In the genomic region with DNA sequence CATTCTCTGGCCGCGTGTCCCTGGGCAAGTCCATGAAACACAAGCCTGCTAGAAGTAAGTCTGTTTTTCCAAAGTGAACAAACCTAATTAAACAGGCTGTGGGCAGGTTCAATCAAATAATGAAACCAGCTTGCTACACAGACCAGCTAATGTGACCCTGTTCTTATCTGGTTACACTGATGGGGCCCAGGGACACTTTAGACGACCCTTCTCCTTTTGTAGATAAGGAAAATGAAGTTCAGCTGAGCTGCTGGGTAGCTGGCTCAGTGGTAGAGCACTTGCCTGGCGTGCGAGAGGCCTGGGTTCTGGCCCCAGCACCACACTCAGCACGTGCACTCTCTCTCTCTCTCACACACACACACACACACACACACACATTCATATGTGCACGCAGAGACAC, we compare ENCODE assay signal across 38 mouse cellular contexts. TPM values are rescaled to one million over a fixed set of nuclear protein-coding genes. Genes with fewer than 3 reads are reported as not detected.
"Had no signal": no experiment of that assay in that cellular context is flagged by ENCODE, and none has a peak within 500 bp of the region (broad histone marks: within the 10 kb centered on the region; RNA-seq: fewer than 3 reads in every experiment).

No protein-coding gene starts in this region.

- H3K4me2 ChIP-seq: heart, embryonic 11.5 days; heart, embryonic 13.5 days; heart, embryonic 15.5 days; hindbrain, embryonic 13.5 days; hindbrain, embryonic 15.5 days; kidney, embryonic 15.5 days; limb, embryonic 13.5 days; limb, embryonic 15.5 days; liver, embryonic 12.5 days had no signal

- ATAC-seq: hindbrain, postnatal 0 days; intestine, embryonic 16.5 days; liver, embryonic 12.5 days had no signal

- H3K9ac ChIP-seq: heart, embryonic 13.5 days; heart, embryonic 15.5 days; hindbrain, embryonic 13.5 days; hindbrain, embryonic 15.5 days; kidney, embryonic 15.5 days; limb, embryonic 13.5 days; limb, embryonic 15.5 days; liver, embryonic 12.5 days; liver, embryonic 14.5 days had no signal

- DNase-seq: gastrocnemius, postnatal 10 days; gastrocnemius, postnatal 25 days; heart, adult 18-20 months; heart, postnatal 14 days; heart, postnatal 36 days; kidney, adult 11 months; kidney, adult 2 months; kidney, adult 9 months; kidney, postnatal 14 days; kidney, postnatal 36 days; layer of hippocampus, adult 9-11 months; left cerebral cortex, postnatal 4 days had no signal

- H3K9me3 ChIP-seq: heart, embryonic 13.5 days; heart, embryonic 15.5 days; hindbrain, embryonic 13.5 days; hindbrain, embryonic 15.5 days; kidney, embryonic 15.5 days; limb, embryonic 13.5 days; limb, embryonic 15.5 days; liver, embryonic 12.5 days had no signal

- H3K27ac ChIP-seq: heart, embryonic 13.5 days; heart, embryonic 15.5 days; hindbrain, embryonic 13.5 days; hindbrain, embryonic 15.5 days; hindbrain, postnatal 0 days; kidney, embryonic 15.5 days; kidney, postnatal 0 days; limb, embryonic 13.5 days; limb, embryonic 15.5 days; liver, embryonic 12.5 days; liver, embryonic 14.5 days had no signal

- H3K36me3 ChIP-seq: heart, embryonic 13.5 days; heart, embryonic 15.5 days; hindbrain, embryonic 13.5 days; hindbrain, embryonic 15.5 days; kidney, embryonic 15.5 days; limb, embryonic 13.5 days; limb, embryonic 15.5 days; liver, embryonic 12.5 days had no signal

- H3K4me3 ChIP-seq: heart, embryonic 13.5 days; heart, embryonic 15.5 days; hindbrain, embryonic 13.5 days; hindbrain, embryonic 15.5 days; kidney, embryonic 15.5 days; limb, embryonic 13.5 days; limb, embryonic 15.5 days; liver, embryonic 12.5 days had no signal

RNA-seq across cellular contexts. Expression of a gene that starts 8.9 kb away (rescaled TPM):
- total RNA-seq: gastrocnemius, adult 18-20 months; gastrocnemius, postnatal 10 days; gastrocnemius, postnatal 25 days; heart, adult 18-20 months; heart, adult 8-10 months; heart, postnatal 14 days; heart, postnatal 36 days; hematopoietic stem cell, adult 5-6 weeks; hindbrain, postnatal 0 days; layer of hippocampus, adult 18-20 months; layer of hippocampus, adult 8-10 months; layer of hippocampus, postnatal 25 days; left cerebral cortex, adult 18-20 months; left cerebral cortex, adult 8-10 months; left cerebral cortex, postnatal 10 days; left cerebral cortex, postnatal 25 days; left cerebral cortex, postnatal 4 days; liver, adult 2 months had no signal
- polyA plus RNA-seq: gonadal fat pad, adult 2 months; hindbrain, embryonic 11.5 days; hindbrain, embryonic 13.5 days; hindbrain, embryonic 15.5 days; hindbrain, postnatal 0 days; liver, adult 2 months had no signal
